Mouse (Mus musculus) neural tube, embryonic 14.5 days (tissue): ENCODE measurements around the gene 4931417E11Rik. TPM values are rescaled to one million over a fixed set of nuclear protein-coding genes. Genes with fewer than 3 reads are reported as not detected.

Experiments used
- ATAC-seq: fragments of 200-750 bp; cut with Nextera tagmentation; 2 replicates; pipeline ENCODE4 v1.8.0; 2017; ENCODE audit warnings: low read depth, mild to moderate bottlenecking, moderate TSS enrichment, moderate library complexity
- H3K27ac ChIP-seq: fragments of 300-500 bp; sonication (generic); 2 replicates; pipeline ENCODE4 v1.5.1; 2014; ENCODE audit warnings: low read depth, mild to moderate bottlenecking, control low read depth, low read length, moderate library complexity, mixed read lengths
- H3K27me3 ChIP-seq: fragments of 300-500 bp; sonication (generic); 2 replicates; pipeline ENCODE4 v1.6.1; 2014; ENCODE audit warnings: low read length; ENCODE audit not compliant: control insufficient read depth, insufficient read depth
- H3K36me3 ChIP-seq: fragments of 300-500 bp; sonication (generic); 2 replicates; pipeline ENCODE4 v1.6.1; 2014; ENCODE audit warnings: low read length, mixed read lengths; ENCODE audit not compliant: control insufficient read depth, insufficient read depth
- H3K4me1 ChIP-seq: fragments of 300-500 bp; sonication (generic); 2 replicates; pipeline ENCODE4 v1.6.1; 2014; ENCODE audit warnings: low read length; ENCODE audit not compliant: control insufficient read depth, insufficient read depth
- H3K4me2 ChIP-seq: fragments of 300-500 bp; sonication (generic); 2 replicates; pipeline ENCODE4 v1.6.1; 2014; ENCODE audit warnings: mild to moderate bottlenecking, low read depth, low read length, control low read depth
- H3K4me3 ChIP-seq: fragments of 300-500 bp; sonication (generic); 2 replicates; pipeline ENCODE4 v1.5.1; 2014; ENCODE audit warnings: low read depth, low read length, control low read depth, mixed read lengths
- H3K9ac ChIP-seq: fragments of 300-500 bp; sonication (generic); replicated peaks from 2 replicates; pipeline ENCODE4 v1.6.1; 2014; ENCODE audit warnings: low read depth, mild to moderate bottlenecking, control low read depth, low read length, mixed read lengths
- H3K9me3 ChIP-seq: fragments of 300-500 bp; sonication (generic); 2 replicates; pipeline ENCODE4 v1.6.1; 2016; ENCODE audit warnings: low read length; ENCODE audit not compliant: control insufficient read depth
- WGBS: fragments of 180-500 bp; shearing (Covaris S2); extraction: QIAGEN DNeasy Blood & Tissue Kit; methylation state at CpG from one replicate; pipeline ENCODE4 v1.1.7; 2014; 5-methylcytosine and 5-hydroxymethylcytosine counted together
- polyA plus RNA-seq: library from polyadenylated mRNA; unstranded; fragments of >200 nt; fragmentation: Nextera tagmentation; extraction: Ambion mirVana; gene quantifications from 2 replicates; pipeline ENCODE4 v1.2.1, GENCODE M21; 2014

Gene 4931417E11Rik
- not detected in 2 replicates for polyA plus RNA-seq

DNA sequence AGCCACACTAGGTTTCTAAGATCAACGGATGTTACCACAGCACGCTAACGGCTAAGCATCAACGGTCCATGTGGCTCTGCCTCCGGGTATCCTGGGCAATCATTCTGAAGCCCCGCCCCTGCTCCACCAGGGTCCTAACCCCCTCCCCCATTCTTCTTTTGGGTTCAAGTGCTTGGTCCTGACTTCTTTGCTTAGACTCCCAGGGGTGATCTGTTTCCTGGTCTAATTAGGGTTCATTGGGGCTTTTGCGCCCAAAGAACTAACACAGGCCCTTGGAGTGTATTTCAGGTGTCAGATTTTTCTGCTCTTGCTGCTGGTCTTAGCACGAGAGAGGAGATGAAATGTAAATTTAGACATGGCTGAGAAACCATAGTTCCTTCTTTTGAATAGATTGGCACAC, at the start of gene 4931417E11Rik:
TSS of gene 4931417E11Rik (minus strand) at position 101 of the 400 bp plus-strand sequence.
- Histone ChIP-seq H3K9me3 (no peaks in the 10 kb centered on the region), H3K36me3 (no peaks in the 10 kb centered on the region), H3K27ac (no peak within 1 kb of the TSS), H3K4me1 (no peaks in the 10 kb centered on the region), H3K27me3 (no peaks in the 10 kb centered on the region), H3K4me3 (no peak within 1 kb of the TSS), H3K9ac (no peak within 1 kb of the TSS), H3K4me2 (no peak within 1 kb of the TSS)
- 70% methylated on average over 8 of the region's 8 CpGs for WGBS
- no peak for ATAC-seq

DNA sequence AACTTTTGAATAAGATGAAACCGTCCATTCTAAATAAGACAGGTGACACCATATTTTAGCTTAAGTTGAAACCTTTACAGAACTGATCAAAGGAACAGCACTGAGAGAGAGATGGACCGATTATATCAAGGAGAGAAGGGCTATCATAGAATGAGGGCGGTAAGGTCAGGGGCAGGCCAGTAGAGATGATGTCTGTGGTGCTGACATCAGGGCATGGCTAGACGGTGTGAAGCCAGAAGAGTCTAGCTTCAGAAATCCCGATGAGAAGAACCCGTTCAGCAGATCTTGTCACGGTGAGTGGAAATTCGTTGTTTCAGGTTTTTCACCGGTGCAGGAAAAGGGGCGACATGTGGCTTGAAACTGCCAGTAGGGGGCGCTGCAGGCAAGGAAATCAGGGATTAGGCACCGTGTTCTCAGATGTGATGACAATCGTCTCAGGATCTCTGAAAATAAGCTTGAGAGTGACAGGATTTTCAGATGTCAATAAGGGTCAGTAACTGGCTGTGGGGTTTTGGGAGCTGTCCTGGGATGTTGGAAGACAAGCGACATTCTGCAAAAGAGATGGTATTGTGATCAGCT, 48.4 kb upstream of the 4931417E11Rik start:
- Histone ChIP-seq H3K4me2 (no peak overlapping the region), H3K9ac (no peak overlapping the region), H3K36me3 (no peaks in the 10 kb centered on the region), H3K27me3 (no peaks in the 10 kb centered on the region), H3K27ac (no peak overlapping the region), H3K9me3 (no peaks in the 10 kb centered on the region), H3K4me1 (no peaks in the 10 kb centered on the region), H3K4me3 (no peak overlapping the region)
- 20% methylated on average over 14 of the region's 14 CpGs for WGBS
- ATAC-seq = peak; percentile 84

DNA sequence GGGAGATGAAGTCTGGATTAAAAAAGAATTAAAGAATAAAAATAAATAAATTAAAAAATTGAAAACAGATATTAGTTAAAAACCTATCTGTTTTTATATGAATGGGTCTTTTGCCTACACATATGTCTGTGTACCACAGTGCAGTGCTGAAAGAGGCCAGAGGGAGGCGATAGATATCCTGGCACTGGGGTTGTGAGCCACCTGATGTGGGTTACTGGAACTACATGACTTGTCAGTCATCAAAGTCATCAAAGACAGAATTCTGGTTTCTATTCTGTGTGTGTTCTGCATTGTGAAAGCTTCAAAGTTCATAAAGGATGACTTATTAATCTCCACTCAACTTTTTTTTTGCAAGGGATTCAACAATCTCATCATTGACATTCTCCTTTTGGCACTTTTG, 43.4 kb upstream of the 4931417E11Rik start:
- no peak overlapping the region for H3K4me2 ChIP-seq
- WGBS = 21% methylated on average over 1 of the region's 1 CpGs
- H3K27me3 ChIP-seq = no peaks in the 10 kb centered on the region

DNA sequence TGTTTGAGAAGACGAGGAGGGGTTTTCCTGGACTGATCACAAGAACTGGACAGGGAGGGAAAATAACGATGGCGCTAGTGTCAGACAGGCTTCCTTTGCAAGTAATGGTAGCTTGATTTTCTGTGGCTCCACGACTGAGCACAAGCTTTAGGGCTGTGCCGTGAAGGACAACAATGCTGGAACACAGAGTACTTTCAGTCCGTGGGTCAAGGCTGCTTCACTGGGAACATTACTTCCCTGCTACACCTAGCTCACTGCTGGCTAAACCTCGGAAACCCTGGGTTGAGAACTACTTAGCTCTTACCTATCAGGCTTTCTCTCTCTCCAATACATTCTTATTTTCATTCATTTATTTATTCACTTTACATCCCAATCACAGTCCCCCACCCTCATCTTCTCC, 30.2 kb upstream of the 4931417E11Rik start:
- Histone ChIP-seq H3K9me3 (no peaks in the 10 kb centered on the region), H3K9ac (no peak overlapping the region), H3K27ac (no peak overlapping the region), H3K4me1 (no peaks in the 10 kb centered on the region), H3K4me2 (no peak overlapping the region), H3K36me3 (no peaks in the 10 kb centered on the region), H3K4me3 (no peak overlapping the region), H3K27me3 (no peaks in the 10 kb centered on the region)
- WGBS = 82% methylated on average over 7 of the region's 7 CpGs
- ATAC-seq = no peak

More for the DNA sequence above, 43.4 kb upstream of the 4931417E11Rik start:
- Histone ChIP-seq H3K4me3 (no peak overlapping the region), H3K9ac (no peak overlapping the region), H3K9me3 (no peaks in the 10 kb centered on the region), H3K36me3 (no peaks in the 10 kb centered on the region), H3K27ac (no peak overlapping the region), H3K4me1 (no peaks in the 10 kb centered on the region)
- no peak for ATAC-seq

DNA sequence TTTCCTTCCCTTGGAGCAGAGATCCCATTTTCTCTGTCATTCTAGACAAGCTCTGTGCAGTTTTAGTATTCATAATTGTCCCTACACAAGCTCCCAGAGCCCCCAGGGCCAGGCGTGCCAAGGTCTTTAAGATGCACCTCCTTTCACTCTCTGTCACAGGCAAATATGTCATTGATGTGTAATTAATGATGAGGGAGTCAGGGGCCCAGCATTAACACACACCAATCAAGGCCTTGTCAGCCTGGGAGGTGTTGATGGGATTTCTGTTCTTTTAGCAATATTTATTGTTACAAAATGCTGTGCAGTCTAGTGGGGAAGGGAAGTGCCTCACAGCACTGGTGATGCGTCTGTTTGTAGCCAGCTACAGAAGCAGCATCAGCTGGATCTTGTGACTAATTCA, 27.9 kb upstream of the 4931417E11Rik start:
- Histone ChIP-seq H3K9ac (no peak overlapping the region), H3K27ac (no peak overlapping the region), H3K27me3 (no peaks in the 10 kb centered on the region), H3K4me3 (no peak overlapping the region), H3K36me3 (no peaks in the 10 kb centered on the region), H3K4me2 (no peak overlapping the region), H3K9me3 (no peaks in the 10 kb centered on the region), H3K4me1 (no peaks in the 10 kb centered on the region)
- WGBS = 26% methylated on average over 2 of the region's 2 CpGs
- peak; percentile 49; the same call in 1 of the 2 replicates for ATAC-seq

DNA sequence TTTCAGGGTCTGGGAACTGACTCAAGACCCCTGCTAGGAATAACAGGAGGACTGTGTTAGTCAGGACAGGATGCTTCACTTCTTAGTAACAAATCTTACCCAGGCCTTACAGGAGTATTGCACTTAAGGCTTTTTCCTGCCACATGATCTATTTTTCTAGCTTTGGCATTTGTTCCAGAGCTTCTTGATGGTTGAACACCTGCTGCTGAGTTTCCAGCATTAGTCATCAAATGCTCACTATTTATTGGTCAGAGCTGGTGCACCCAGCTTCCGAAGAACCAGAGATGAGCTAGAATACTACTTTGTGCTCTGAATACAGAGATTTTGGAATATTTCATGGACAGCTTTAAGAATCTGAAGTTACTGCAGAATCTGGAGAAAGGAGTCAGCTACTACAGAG, 21.1 kb upstream of the 4931417E11Rik start:
- no peak overlapping the region for H3K27ac ChIP-seq
- no peaks in the 10 kb centered on the region for H3K36me3 ChIP-seq
- WGBS = 93% methylated on average over 1 of the region's 1 CpGs
- H3K9me3 ChIP-seq = no peaks in the 10 kb centered on the region
- no peak overlapping the region for H3K4me2 ChIP-seq
- H3K27me3 ChIP-seq = no peaks in the 10 kb centered on the region
- no peak for ATAC-seq
- no peaks in the 10 kb centered on the region for H3K4me1 ChIP-seq
- H3K4me3 ChIP-seq = no peak overlapping the region
- H3K9ac ChIP-seq = no peak overlapping the region

DNA sequence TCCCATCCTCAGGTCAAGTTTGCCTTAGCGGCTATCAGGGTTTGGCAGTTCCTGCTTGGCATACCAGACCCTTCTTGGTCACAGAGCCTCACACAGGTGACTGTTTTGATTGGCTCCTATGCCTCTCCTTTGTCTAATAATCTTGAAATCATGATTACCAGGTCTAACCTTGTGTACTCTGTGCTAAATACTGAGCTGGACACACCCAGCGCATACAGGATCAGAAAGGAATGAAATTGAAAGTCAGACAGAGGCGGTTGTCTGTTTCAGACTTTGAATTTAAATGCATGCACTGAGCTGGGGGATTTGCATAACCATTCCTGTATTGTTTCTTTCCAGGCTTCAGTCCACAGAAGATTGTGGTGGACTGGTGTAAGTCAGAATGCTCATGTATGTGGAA, 16.1 kb upstream of the 4931417E11Rik start:
- Histone ChIP-seq H3K9me3 (no peaks in the 10 kb centered on the region), H3K9ac (no peak overlapping the region), H3K4me3 (no peak overlapping the region), H3K36me3 (no peaks in the 10 kb centered on the region), H3K27me3 (no peaks in the 10 kb centered on the region), H3K27ac (no peak overlapping the region), H3K4me2 (no peak overlapping the region), H3K4me1 (no peaks in the 10 kb centered on the region)
- no peak for ATAC-seq
- 82% methylated on average over 3 of the region's 3 CpGs for WGBS

DNA sequence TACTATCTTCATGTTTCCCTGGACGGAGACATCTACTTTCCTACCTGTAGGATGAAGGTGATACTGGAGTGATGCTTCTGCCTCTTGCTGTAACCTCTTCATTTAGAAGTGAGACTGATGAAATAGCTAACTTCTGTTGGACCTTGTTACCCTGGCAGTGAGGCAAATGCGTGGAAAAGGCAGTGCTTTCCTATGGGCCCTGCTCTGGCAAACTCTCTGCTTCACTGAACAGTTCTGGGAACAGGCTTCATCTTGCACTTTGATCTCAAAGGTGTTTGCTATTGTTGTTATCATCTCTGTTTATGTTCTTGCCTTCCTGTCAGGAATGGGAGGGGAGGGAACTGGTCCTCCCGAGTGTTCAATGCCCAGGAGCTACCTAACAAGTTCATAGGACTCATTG, 3.4 kb downstream of the 4931417E11Rik start:
- H3K9ac ChIP-seq = no peak overlapping the region
- H3K9me3 ChIP-seq = no peaks in the 10 kb centered on the region
- no peaks in the 10 kb centered on the region for H3K27me3 ChIP-seq
- H3K27ac ChIP-seq = no peak overlapping the region
- H3K4me3 ChIP-seq = no peak overlapping the region
- ATAC-seq = no peak
- 85% methylated on average over 3 of the region's 3 CpGs for WGBS
- H3K36me3 ChIP-seq = no peaks in the 10 kb centered on the region
- no peaks in the 10 kb centered on the region for H3K4me1 ChIP-seq
- no peak overlapping the region for H3K4me2 ChIP-seq

DNA sequence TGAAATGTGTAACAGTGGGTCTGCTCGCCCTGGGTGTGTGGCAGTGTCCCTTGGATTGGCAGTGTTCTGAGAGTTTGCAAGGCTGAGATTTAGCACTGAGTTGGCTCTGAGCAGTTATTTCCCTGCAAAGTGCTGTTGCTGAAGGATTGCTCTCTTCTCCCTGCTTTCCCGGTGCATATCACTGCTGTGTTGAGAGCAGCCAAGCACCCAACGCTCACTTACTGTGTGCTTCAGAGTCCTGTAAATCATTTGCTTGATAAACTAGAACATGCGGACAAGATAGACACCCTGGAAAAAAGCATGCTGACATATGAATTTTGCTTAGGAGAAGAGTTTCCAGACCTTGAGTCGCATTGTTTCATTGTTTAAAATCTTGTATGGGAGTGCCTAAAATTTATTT, 6.9 kb downstream of the 4931417E11Rik start:
- no peak overlapping the region for H3K9ac ChIP-seq
- H3K4me3 ChIP-seq = no peak overlapping the region
- ATAC-seq = no peak
- no peaks in the 10 kb centered on the region for H3K36me3 ChIP-seq
- H3K9me3 ChIP-seq = no peaks in the 10 kb centered on the region
- H3K4me2 ChIP-seq = no peak overlapping the region
- no peaks in the 10 kb centered on the region for H3K27me3 ChIP-seq
- no peaks in the 10 kb centered on the region for H3K4me1 ChIP-seq
- 78% methylated on average over 5 of the region's 5 CpGs for WGBS
- H3K27ac ChIP-seq = no peak overlapping the region
